Mouse (Mus musculus): ENCODE data around the gene Timd4. TPM values are rescaled to one million over a fixed set of nuclear protein-coding genes. Genes with fewer than 3 reads are reported as not detected.

Gene Timd4
- 0.10 TPM in 1 of 2 replicates, not detected in the other for polyA plus RNA-seq (2015; fragmentation: Nextera tagmentation; extraction: Ambion mirVana)

GRCm38 (mm10) chr11:46810511-46810910 lies at the start of gene Timd4:
Timd4 (plus strand) TSS chr11:46810800.
- H3K9me3 ChIP-seq (replicated peaks) = no peaks in the 10 kb centered on the region
- no peak within 1 kb of the TSS for H3K27ac ChIP-seq
- WGBS = 93% methylated on average over 5 of the region's 5 CpGs
- no peak within 1 kb of the TSS for H3K4me3 ChIP-seq
- H3K9ac ChIP-seq = no peak within 1 kb of the TSS
- no peaks in the 10 kb centered on the region for H3K36me3 ChIP-seq (ENCODE audit: poor library complexity, severe bottlenecking)
- no peaks in the 10 kb centered on the region for H3K27me3 ChIP-seq
- no peak within 1 kb of the TSS for H3K4me2 ChIP-seq
- H3K4me1 ChIP-seq = no peaks in the 10 kb centered on the region
- ATAC-seq = no peak

GRCm38 (mm10) chr11:46776879-46777278 lies 33.7 kb upstream of the Timd4 start:
- Histone ChIP-seq H3K27ac (no peak overlapping the region), H3K4me1 (no peaks in the 10 kb centered on the region), H3K36me3 (ENCODE audit: poor library complexity, severe bottlenecking) (no peaks in the 10 kb centered on the region), H3K9me3 (replicated peaks) (no peaks in the 10 kb centered on the region), H3K9ac (no peak overlapping the region), H3K27me3 (no peaks in the 10 kb centered on the region), H3K4me3 (no peak overlapping the region), H3K4me2 (no peak overlapping the region)
- ATAC-seq = no peak
- WGBS = 77% methylated on average over 3 of the region's 3 CpGs

- ATAC-seq = no peak
- Histone ChIP-seq H3K36me3 (ENCODE audit: poor library complexity, severe bottlenecking) (no peaks in the 10 kb centered on the region), H3K27ac (no peak overlapping the region), H3K9me3 (replicated peaks) (no peaks in the 10 kb centered on the region), H3K4me3 (no peak overlapping the region), H3K4me1 (no peaks in the 10 kb centered on the region), H3K9ac (no peak overlapping the region), H3K4me2 (no peak overlapping the region), H3K27me3 (no peaks in the 10 kb centered on the region)
- 81% methylated on average over 2 of the region's 2 CpGs for WGBS
These were observed 30.8 kb upstream of the Timd4 start for GRCm38 (mm10) chr11:46779811-46780210.

GRCm38 (mm10) chr11:46804440-46804839 lies 6.2 kb upstream of the Timd4 start:
- no peaks in the 10 kb centered on the region for H3K9me3 ChIP-seq (replicated peaks)
- no peak overlapping the region for H3K4me2 ChIP-seq
- no peak overlapping the region for H3K4me3 ChIP-seq
- no peaks in the 10 kb centered on the region for H3K36me3 ChIP-seq (ENCODE audit: poor library complexity, severe bottlenecking)
- H3K27ac ChIP-seq = no peak overlapping the region
- no peaks in the 10 kb centered on the region for H3K27me3 ChIP-seq
- no peaks in the 10 kb centered on the region for H3K4me1 ChIP-seq
- no peak overlapping the region for H3K9ac ChIP-seq
- WGBS = 88% methylated on average over 2 of the region's 2 CpGs
- no peak for ATAC-seq

- no peak overlapping the region for H3K9ac ChIP-seq
- WGBS = 94% methylated on average over 5 of the region's 5 CpGs
- no peak overlapping the region for H3K27ac ChIP-seq
- no peak overlapping the region for H3K4me3 ChIP-seq
- no peaks in the 10 kb centered on the region for H3K4me1 ChIP-seq
- no peak for ATAC-seq
- no peaks in the 10 kb centered on the region for H3K36me3 ChIP-seq (ENCODE audit: poor library complexity, severe bottlenecking)
- no peaks in the 10 kb centered on the region for H3K27me3 ChIP-seq
- H3K9me3 ChIP-seq (replicated peaks) = no peaks in the 10 kb centered on the region
- no peak overlapping the region for H3K4me2 ChIP-seq
These were observed 7.1 kb downstream of the Timd4 start for GRCm38 (mm10) chr11:46817692-46818091.

GRCm38 (mm10) chr11:46819930-46820329 lies 9.3 kb downstream of the Timd4 start:
- Histone ChIP-seq H3K4me1 (no peaks in the 10 kb centered on the region), H3K9me3 (replicated peaks) (no peaks in the 10 kb centered on the region), H3K36me3 (ENCODE audit: poor library complexity, severe bottlenecking) (no peaks in the 10 kb centered on the region), H3K27ac (no peak overlapping the region), H3K4me2 (no peak overlapping the region), H3K4me3 (no peak overlapping the region), H3K9ac (no peak overlapping the region), H3K27me3 (no peaks in the 10 kb centered on the region)
- ATAC-seq = no peak
- WGBS = 80% methylated on average over 4 of the region's 4 CpGs

- Histone ChIP-seq H3K9me3 (replicated peaks) (no peaks in the 10 kb centered on the region), H3K9ac (no peak overlapping the region), H3K4me2 (no peak overlapping the region), H3K27me3 (no peaks in the 10 kb centered on the region), H3K4me3 (no peak overlapping the region), H3K36me3 (ENCODE audit: poor library complexity, severe bottlenecking) (no peaks in the 10 kb centered on the region), H3K27ac (no peak overlapping the region), H3K4me1 (no peaks in the 10 kb centered on the region)
- no peak for ATAC-seq
- WGBS = 86% methylated on average over 2 of the region's 2 CpGs
These were observed 19.7 kb downstream of the Timd4 start for GRCm38 (mm10) chr11:46830348-46830747.

GRCm38 (mm10) chr11:46835080-46835479 lies 24.5 kb downstream of the Timd4 start:
- Histone ChIP-seq H3K36me3 (ENCODE audit: poor library complexity, severe bottlenecking) (no peaks in the 10 kb centered on the region), H3K27me3 (no peaks in the 10 kb centered on the region), H3K4me2 (no peak overlapping the region), H3K4me1 (no peaks in the 10 kb centered on the region), H3K27ac (no peak overlapping the region), H3K9me3 (replicated peaks) (no peaks in the 10 kb centered on the region), H3K4me3 (no peak overlapping the region), H3K9ac (no peak overlapping the region)
- no peak for ATAC-seq
- 67% methylated on average over 1 of the region's 1 CpGs for WGBS

GRCm38 (mm10) chr11:46842015-46842726 lies 31.6 kb downstream of the Timd4 start:
- Histone ChIP-seq H3K27ac (no peak overlapping the region), H3K27me3 (no peaks in the 10 kb centered on the region), H3K9me3 (replicated peaks) (no peaks in the 10 kb centered on the region), H3K4me1 (no peaks in the 10 kb centered on the region), H3K4me2 (no peak overlapping the region), H3K9ac (no peak overlapping the region), H3K4me3 (no peak overlapping the region), H3K36me3 (ENCODE audit: poor library complexity, severe bottlenecking) (no peaks in the 10 kb centered on the region)
- no peak for ATAC-seq
- 76% methylated on average over 2 of the region's 2 CpGs for WGBS

GRCm38 (mm10) chr11:46846661-46847060 lies 36.1 kb downstream of the Timd4 start:
- H3K4me3 ChIP-seq = no peak overlapping the region
- no peaks in the 10 kb centered on the region for H3K9me3 ChIP-seq (replicated peaks)
- no peaks in the 10 kb centered on the region for H3K4me1 ChIP-seq
- H3K4me2 ChIP-seq = no peak overlapping the region
- H3K9ac ChIP-seq = no peak overlapping the region
- H3K36me3 ChIP-seq (ENCODE audit: poor library complexity, severe bottlenecking) = no peaks in the 10 kb centered on the region
- WGBS = 55% methylated on average over 1 of the region's 1 CpGs
- H3K27me3 ChIP-seq = no peaks in the 10 kb centered on the region
- no peak overlapping the region for H3K27ac ChIP-seq
- no peak for ATAC-seq

GRCm38 (mm10) chr11:46847827-46848220 lies 37.2 kb downstream of the Timd4 start:
- H3K36me3 ChIP-seq (ENCODE audit: poor library complexity, severe bottlenecking) = no peaks in the 10 kb centered on the region
- no peak overlapping the region for H3K27ac ChIP-seq
- no peak overlapping the region for H3K4me2 ChIP-seq
- no peak for ATAC-seq
- no peaks in the 10 kb centered on the region for H3K4me1 ChIP-seq
- H3K4me3 ChIP-seq = no peak overlapping the region
- H3K27me3 ChIP-seq = no peaks in the 10 kb centered on the region
- H3K9me3 ChIP-seq (replicated peaks) = no peaks in the 10 kb centered on the region
- no peak overlapping the region for H3K9ac ChIP-seq
- WGBS = 43% methylated on average over 3 of the region's 3 CpGs

GRCm38 (mm10) chr11:46848221-46848971 lies 37.8 kb downstream of the Timd4 start:
- H3K27ac ChIP-seq = no peak overlapping the region
- H3K4me1 ChIP-seq = no peaks in the 10 kb centered on the region
- no peaks in the 10 kb centered on the region for H3K36me3 ChIP-seq (ENCODE audit: poor library complexity, severe bottlenecking)
- H3K27me3 ChIP-seq = no peaks in the 10 kb centered on the region
- H3K4me3 ChIP-seq = no peak overlapping the region
- H3K9ac ChIP-seq = no peak overlapping the region
- peak; percentile 83 for ATAC-seq
- 33% methylated on average over 8 of the region's 8 CpGs for WGBS
- H3K9me3 ChIP-seq (replicated peaks) = no peaks in the 10 kb centered on the region
- no peak overlapping the region for H3K4me2 ChIP-seq
